Mouse (Mus musculus) adrenal gland, adult (tissue): ENCODE measurements around the gene Asic2.

Source experiments
- DNase-seq, 2 experiments: peaks; one replicate each; pipeline ENCODE4 v3.0.0; 2022 to 2023; ENCODE audit warnings: low spot score in 1 of 2; ENCODE audit not compliant: inconsistent age in 2 of 2

The Asic2 gene

GRCm38 (mm10) chr11:81531906-81532305 lies 436.4 kb downstream of the Asic2 start:
- DNase-seq = no peak

GRCm38 (mm10) chr11:81522927-81523326 lies 445.3 kb downstream of the Asic2 start:
- DNase-seq = no peak

GRCm38 (mm10) chr11:81521881-81522280 lies 446.4 kb downstream of the Asic2 start:
- DNase-seq = no peak

GRCm38 (mm10) chr11:81518001-81518955 lies 450.0 kb downstream of the Asic2 start:
- no peak for DNase-seq

GRCm38 (mm10) chr11:81515754-81516153 lies 452.5 kb downstream of the Asic2 start:
- no peak for DNase-seq

- DNase-seq = no peak
These were observed 455.8 kb downstream of the Asic2 start for GRCm38 (mm10) chr11:81512434-81512833.

- no peak for DNase-seq
These were observed 456.9 kb downstream of the Asic2 start for GRCm38 (mm10) chr11:81511401-81511800.

- no peak for DNase-seq
These were observed 459.6 kb downstream of the Asic2 start for GRCm38 (mm10) chr11:81508385-81509233.

GRCm38 (mm10) chr11:81504791-81505430 lies 463.3 kb downstream of the Asic2 start:
- DNase-seq = no peak

GRCm38 (mm10) chr11:81501473-81502246 lies 466.6 kb downstream of the Asic2 start:
- no peak for DNase-seq

- DNase-seq = no peak
These were observed 469.3 kb downstream of the Asic2 start for GRCm38 (mm10) chr11:81498990-81499389.

- no peak for DNase-seq
These were observed 470.4 kb downstream of the Asic2 start for GRCm38 (mm10) chr11:81497652-81498391.

GRCm38 (mm10) chr11:81496446-81496845 lies 471.8 kb downstream of the Asic2 start:
- DNase-seq = no peak

GRCm38 (mm10) chr11:81492351-81492750 lies 475.9 kb downstream of the Asic2 start:
- no peak for DNase-seq

- no peak for DNase-seq
These were observed 479.0 kb downstream of the Asic2 start for GRCm38 (mm10) chr11:81489144-81489735.

- DNase-seq = no peak
These were observed 479.6 kb downstream of the Asic2 start for GRCm38 (mm10) chr11:81488681-81489080.

- peak in 1 of 2 experiments; percentile 38 for DNase-seq
These were observed 481.9 kb downstream of the Asic2 start for GRCm38 (mm10) chr11:81486265-81486940.

GRCm38 (mm10) chr11:81481198-81481597 lies 487.1 kb downstream of the Asic2 start:
- no peak for DNase-seq

GRCm38 (mm10) chr11:81476231-81476630 lies 492.0 kb downstream of the Asic2 start:
- peak in 1 of 2 experiments; percentile 59 for DNase-seq
